Mouse (Mus musculus) retina, postnatal 1 day (tissue): ENCODE results near the gene AY761185.
"Not testable (repeated sequence)": the region's sequence is repeated elsewhere in the genome, so short reads cannot be mapped to it uniquely, and the experiment has no call there.

Experiments
- DNase-seq: peaks from one replicate; pipeline ENCODE4 v3.0.0-alpha.2; 2012

Gene AY761185

GRCm38 (mm10) chr8:20944610-20945009, at the start of gene AY761185:
Gene AY761185 (minus strand): TSS chr8:20944710.
- no peak for DNase-seq

- DNase-seq = not testable (repeated sequence)
Observed at GRCm38 (mm10) chr8:20994042-20994441, 49.5 kb upstream of the AY761185 start.

DNA sequence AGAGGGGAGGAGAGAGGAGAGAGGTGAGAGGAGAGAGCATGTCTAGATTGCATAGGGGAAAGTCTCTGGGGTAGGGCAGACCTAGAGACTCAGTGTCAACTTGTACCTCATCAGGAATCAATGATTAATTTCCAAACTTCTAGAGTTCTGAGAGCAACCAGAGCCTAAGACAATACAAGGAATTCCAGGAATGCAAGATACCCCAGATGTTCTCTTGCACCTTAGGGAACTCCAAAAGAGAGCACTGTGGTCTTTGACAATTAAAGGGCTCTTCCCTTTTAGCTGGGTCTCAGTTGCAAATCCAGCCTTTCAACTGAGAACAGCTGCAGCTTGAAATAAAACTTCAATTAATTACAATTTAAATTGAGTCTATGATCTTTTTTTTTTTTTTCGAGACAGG, 35.3 kb upstream of the AY761185 start:
- DNase-seq = no peak

DNA sequence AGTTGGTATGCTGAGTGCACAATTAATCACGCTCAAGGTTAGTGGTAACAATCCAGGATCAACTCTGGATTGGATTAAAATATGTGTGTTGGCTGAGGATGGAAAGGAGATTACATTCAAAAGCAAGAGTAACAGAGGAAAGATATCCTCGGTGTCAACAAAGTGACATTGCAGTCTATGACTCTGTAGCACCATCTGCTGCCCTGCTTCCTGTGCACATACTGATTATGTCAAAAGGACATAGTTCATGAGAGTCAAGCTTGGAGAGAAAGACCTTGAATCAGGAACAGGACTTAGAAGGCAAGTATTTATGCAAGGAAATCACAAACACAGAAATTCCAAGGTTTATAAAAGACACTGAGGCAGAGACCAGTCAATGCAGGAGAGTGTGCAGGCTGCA, 20.0 kb upstream of the AY761185 start:
- DNase-seq = no peak

- DNase-seq = no peak
Observed at GRCm38 (mm10) chr8:20921971-20922370, 22.5 kb downstream of the AY761185 start, which contains the start of gene Gm6040. Gene Gm6040 (minus strand): TSS chr8:20922071.

- no peak for DNase-seq
Observed at GRCm38 (mm10) chr8:20912288-20912687, 32.2 kb downstream of the AY761185 start.

DNA sequence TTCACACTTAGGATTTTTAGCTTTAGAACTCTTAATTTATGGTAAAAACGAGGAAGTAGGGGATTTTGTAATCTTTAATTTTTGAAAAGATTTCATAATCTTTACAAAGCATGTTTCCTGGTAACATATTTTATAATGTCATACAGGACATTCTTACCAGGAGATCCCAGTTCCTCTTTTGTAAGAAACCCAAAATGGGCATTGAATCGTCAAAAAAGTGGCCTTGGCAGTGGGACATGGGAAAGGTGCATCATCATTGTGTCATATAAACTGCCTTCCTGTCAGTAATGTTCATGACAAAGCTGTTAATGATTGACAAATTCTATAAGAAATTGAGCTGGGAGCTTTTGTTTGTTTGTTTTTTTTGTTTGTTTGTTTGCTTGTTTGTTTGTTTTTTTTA, 36.3 kb downstream of the AY761185 start:
- no peak for DNase-seq

GRCm38 (mm10) chr8:20907119-20907518, 37.4 kb downstream of the AY761185 start:
- no peak for DNase-seq

- no peak for DNase-seq
Observed at GRCm38 (mm10) chr8:20902527-20902926, 42.0 kb downstream of the AY761185 start, which contains the start of gene Gm15056. Gene Gm15056 (minus strand): TSS chr8:20902627.
